Mouse (Mus musculus): Measurements from ENCODE around the gene Nyap2. TPM values are rescaled to one million over a fixed set of nuclear protein-coding genes. Genes with fewer than 3 reads are reported as not detected.

Nyap2 gene
- total RNA-seq (2023): not detected

DNA sequence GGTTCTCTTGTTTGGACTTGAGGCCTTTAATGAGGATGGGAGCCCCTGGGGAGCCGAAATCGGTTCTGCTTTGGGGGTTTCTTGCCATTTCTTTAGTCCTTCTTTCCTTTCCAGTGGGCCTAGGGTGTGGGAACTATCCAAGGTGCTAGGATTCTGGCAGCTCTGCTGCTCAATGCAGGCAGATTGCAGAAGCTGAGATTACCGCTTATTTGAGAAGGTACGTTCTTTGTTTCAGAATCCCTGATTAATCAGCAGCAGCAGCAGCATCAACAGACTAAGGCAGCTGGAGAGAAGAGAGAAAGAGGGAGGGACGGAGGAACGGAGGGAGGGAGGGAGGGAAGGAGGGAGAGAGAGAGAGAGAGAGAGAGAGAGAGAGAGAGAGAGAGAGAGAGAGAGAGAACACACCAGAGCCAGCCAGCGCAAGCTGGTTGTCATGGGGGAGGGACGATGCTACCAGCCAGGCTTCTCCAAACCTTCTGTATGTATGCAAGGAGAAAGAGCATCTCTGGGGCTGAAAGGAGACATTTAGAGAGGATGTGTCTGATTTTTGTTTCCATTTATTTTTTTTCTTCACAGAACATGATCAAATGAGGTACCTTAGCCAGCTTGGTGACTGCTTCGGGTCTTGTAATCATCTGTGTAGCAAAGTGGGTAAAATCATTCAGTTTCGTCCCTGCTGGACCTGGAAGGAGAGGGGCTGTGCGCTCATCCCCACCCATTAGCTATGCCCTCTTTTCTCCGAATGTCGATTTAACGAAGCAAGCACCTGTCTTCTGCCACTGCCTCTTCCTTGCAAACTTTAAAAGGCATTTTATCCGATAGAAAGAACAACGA lies at the start of gene Nyap2:
Gene Nyap2, plus strand, starts transcription at position 120 of the 834 bp plus-strand sequence.

